Mouse (Mus musculus): ENCODE data around the gene Gm8879. TPM values are rescaled to one million over a fixed set of nuclear protein-coding genes. Genes with fewer than 3 reads are reported as not detected.
"Not testable (repeated sequence)": the region's sequence is repeated elsewhere in the genome, so short reads cannot be mapped to it uniquely, and the experiment has no call there.

The Gm8879 gene
- polyA plus RNA-seq (2016; fragmentation: Nextera tagmentation; extraction: Ambion mirVana), result 0.24 and 0.55 TPM in 2 replicates

DNA sequence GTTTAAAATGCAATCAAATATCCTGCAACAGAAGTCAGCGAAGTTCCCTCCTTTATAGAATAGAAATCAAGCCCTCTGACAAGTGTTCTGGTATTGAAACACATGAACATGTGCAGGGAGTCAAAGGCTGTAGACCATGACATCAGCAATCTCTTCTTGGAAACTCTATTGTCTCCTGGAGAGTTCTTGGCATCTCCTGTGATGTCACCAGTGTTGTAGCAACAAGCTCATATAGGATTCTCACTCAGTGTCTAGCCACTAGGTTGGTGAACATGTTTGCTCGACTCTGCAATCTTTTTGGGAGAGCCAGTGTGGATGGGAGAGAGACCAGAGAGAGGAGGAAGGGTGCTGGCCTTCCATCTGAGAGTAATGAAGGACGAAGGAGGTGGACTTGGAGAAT lies at the start of gene Gm8879:
Gene Gm8879 (plus strand): TSS at position 301 of the 400 bp plus-strand sequence.
- ATAC-seq (ENCODE audit: low FRiP score, low read depth); H3K4me2 ChIP-seq (replicated peaks); H3K36me3 ChIP-seq; H3K27ac ChIP-seq; H3K4me1 ChIP-seq; H3K27me3 ChIP-seq (replicated peaks); H3K9ac ChIP-seq; H3K4me3 ChIP-seq; H3K9me3 ChIP-seq: not testable (repeated sequence)
- no CpG with 5 or more reads among the region's 3 CpGs for WGBS

DNA sequence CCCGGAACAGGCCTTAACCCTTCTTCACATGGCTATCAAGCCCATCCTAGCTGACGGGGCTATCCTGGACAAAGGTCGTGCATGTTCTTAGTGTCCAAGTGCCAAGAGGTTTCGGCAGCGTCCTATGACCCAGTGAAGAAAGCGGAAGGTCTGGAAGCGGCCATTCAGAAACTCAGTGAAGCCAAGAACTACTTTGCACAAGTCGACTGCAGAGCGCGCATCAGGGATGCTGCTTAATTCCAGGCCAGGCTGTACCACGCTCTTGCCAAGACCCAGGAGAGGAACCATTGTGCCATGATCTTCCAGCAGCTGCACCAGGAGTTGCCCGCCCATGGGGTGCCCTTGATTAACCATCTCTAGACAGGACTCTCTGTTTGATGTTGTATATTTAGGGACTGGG lies 10.6 kb downstream of the Gm8879 start:
- H3K4me2 ChIP-seq (replicated peaks); H3K4me1 ChIP-seq; H3K9ac ChIP-seq; H3K9me3 ChIP-seq; ATAC-seq (ENCODE audit: low FRiP score, low read depth); H3K27me3 ChIP-seq (replicated peaks); H3K36me3 ChIP-seq; H3K4me3 ChIP-seq; H3K27ac ChIP-seq: not testable (repeated sequence)
- 93% methylated on average over 12 of the region's 12 CpGs for WGBS

Other genes starting within 250 kb of the Gm8879 start
- gene Gm8871, start 179.8 kb upstream of the Gm8879 start, polyA plus RNA-seq (2016; fragmentation: Nextera tagmentation; extraction: Ambion mirVana), result not detected in 2 replicates
- not detected in 2 replicates for gene Gm8857, start 179.8 kb upstream of the Gm8879 start, polyA plus RNA-seq (2016; fragmentation: Nextera tagmentation; extraction: Ambion mirVana)
- gene Gm5861, start 55.4 kb downstream of the Gm8879 start, polyA plus RNA-seq (2016; fragmentation: Nextera tagmentation; extraction: Ambion mirVana), result not detected in 2 replicates
- gene Gm8890, start 128.4 kb downstream of the Gm8879 start, polyA plus RNA-seq (2016; fragmentation: Nextera tagmentation; extraction: Ambion mirVana), result 0.42 TPM in 1 of 2 replicates, not detected in the other
- not detected in 2 replicates for gene Speer1, start 213.9 kb downstream of the Gm8879 start, polyA plus RNA-seq (2016; fragmentation: Nextera tagmentation; extraction: Ambion mirVana)

Measured in neural tube, embryonic 12.5 days (tissue).